In the genomic region with DNA sequence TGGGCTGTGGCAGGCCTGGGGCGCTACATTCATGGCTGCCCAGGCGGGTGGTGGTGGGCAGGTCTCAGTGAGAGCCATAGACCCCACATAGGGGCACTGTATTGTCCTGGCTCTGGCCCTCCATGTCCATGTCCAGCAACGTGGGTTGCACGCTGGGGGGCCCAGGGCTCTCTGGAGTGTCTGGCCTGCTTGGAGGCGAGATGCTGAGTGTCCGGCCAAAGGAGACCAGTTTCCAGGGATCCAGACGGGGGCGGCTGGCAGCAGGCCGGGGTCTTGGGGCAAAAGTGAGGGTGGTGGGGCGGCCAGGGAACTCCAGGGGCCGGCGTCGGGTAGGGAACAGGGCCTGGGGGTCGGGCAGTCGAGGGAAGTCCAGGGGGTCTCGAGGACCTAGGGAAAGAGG, we compare ENCODE assay signal across 29 mouse cellular contexts. TPM values are rescaled to one million over a fixed set of nuclear protein-coding genes. Genes with fewer than 3 reads are reported as not detected.
DNase-seq lines count a peak whose midpoint lies in the region; ATAC-seq lines count a peak whose summit lies in the region.
"Had no signal": no experiment of that assay in that cellular context is flagged by ENCODE, and none has a peak within 500 bp of the region (broad histone marks: within the 10 kb centered on the region; RNA-seq: fewer than 3 reads in every experiment).

No protein-coding gene starts in this region.

- no peak overlapping the region for H3K4me3 ChIP-seq in heart, embryonic 10.5 days
- no peak overlapping the region for H3K4me3 ChIP-seq in neural tube, embryonic 13.5 days
- H3K4me3 ChIP-seq: embryonic facial prominence, embryonic 10.5 days; embryonic facial prominence, embryonic 13.5 days; erythroblast, embryonic 14.5 days; forebrain, embryonic 12.5 days; forebrain, embryonic 15.5 days; heart, adult 2 months had no signal

- peaks cover 4% of the 10 kb centered on the region; the same call in 1 of the 2 replicates for H3K36me3 ChIP-seq in heart, embryonic 10.5 days
- peaks cover 64% of the 10 kb centered on the region for H3K36me3 ChIP-seq in neural tube, embryonic 13.5 days

- 81% methylated on average over 16 of the region's 16 CpGs for WGBS in heart, embryonic 10.5 days
- WGBS in neural tube, embryonic 13.5 days = 92% methylated on average over 16 of the region's 16 CpGs

- H3K27me3 ChIP-seq in heart, embryonic 10.5 days (ENCODE audit: insufficient read depth, poor library complexity, severe bottlenecking) = peaks cover 99% of the 10 kb centered on the region
- H3K27me3 ChIP-seq in neural tube, embryonic 13.5 days = peaks cover 46% of the 10 kb centered on the region
- H3K27me3 ChIP-seq: forebrain, embryonic 15.5 days had no signal

- H3K9me3 ChIP-seq in heart, embryonic 10.5 days = no peaks in the 10 kb centered on the region
- no peaks in the 10 kb centered on the region for H3K9me3 ChIP-seq in neural tube, embryonic 13.5 days
- H3K9me3 ChIP-seq: embryonic facial prominence, embryonic 10.5 days; embryonic facial prominence, embryonic 13.5 days; forebrain, embryonic 12.5 days; forebrain, embryonic 15.5 days; hindbrain, embryonic 12.5 days had no signal

- peak; percentile 61 for DNase-seq in cerebellum, adult 9-11 months
- DNase-seq in heart, embryonic 10.5 days (ENCODE audit: low spot score) = peak; percentile 68
- DNase-seq in heart, adult 18-20 months = no peak
- no peak for DNase-seq in neural tube, embryonic 10.5 days (ENCODE audit: extremely low spot score, low spot score)
- DNase-seq: adrenal gland, adult 2 months; adrenal gland, postnatal 14 days; cerebellum, adult 18-20 months; embryo, embryonic 11 days; gastrocnemius, postnatal 25 days; heart, adult 2 months; kidney, adult 18-20 months had no signal

- 0 out of 2 replicates have a peak overlapping the region, but pooled peaks have one; percentile 17 for H3K9ac ChIP-seq in neural tube, embryonic 13.5 days
- H3K9ac ChIP-seq: embryonic facial prominence, embryonic 13.5 days; forebrain, embryonic 15.5 days; hindbrain, embryonic 12.5 days had no signal

- peaks cover 16% of the 10 kb centered on the region for H3K4me1 ChIP-seq in heart, embryonic 10.5 days
- H3K4me1 ChIP-seq in neural tube, embryonic 13.5 days (replicated peaks) = peaks cover 30% of the 10 kb centered on the region

- H3K4me2 ChIP-seq in neural tube, embryonic 13.5 days = no peak overlapping the region
- H3K4me2 ChIP-seq: embryonic facial prominence, embryonic 13.5 days; forebrain, embryonic 12.5 days; forebrain, embryonic 15.5 days; heart, embryonic 11.5 days; hindbrain, embryonic 12.5 days had no signal

- H3K27ac ChIP-seq in heart, embryonic 10.5 days = no peak overlapping the region
- no peak overlapping the region for H3K27ac ChIP-seq in neural tube, embryonic 13.5 days (replicated peaks)
- H3K27ac ChIP-seq: embryonic facial prominence, embryonic 10.5 days; embryonic facial prominence, embryonic 13.5 days; forebrain, embryonic 12.5 days; forebrain, embryonic 15.5 days; heart, adult 2 months; hindbrain, embryonic 12.5 days; hindbrain, postnatal 0 days had no signal

- ATAC-seq in cerebellum, adult (ENCODE audit: insufficient number of reproducible peaks, low FRiP score, low TSS enrichment) = no peak
- ATAC-seq in neural tube, embryonic 13.5 days (ENCODE audit: low read depth) = no peak
- ATAC-seq: CD4-positive, CD25-positive, alpha-beta regulatory T cell, adult 4 months; forebrain, embryonic 15.5 days; hindbrain, postnatal 0 days; inflammation-experienced regulatory T-cells, adult 6 months; intestine, embryonic 16.5 days had no signal

RNA-seq across cellular contexts. Expression of a gene that starts 2.9 kb away (rescaled TPM):
- not detected in 2 replicates for polyA plus RNA-seq in heart, embryonic 10.5 days (2016; fragmentation: Nextera tagmentation; extraction: Ambion mirVana)
- total RNA-seq in heart, adult 18-20 months (2021) = not detected
- 45.8 and 54.8 TPM in 2 replicates for polyA plus RNA-seq in neural tube, embryonic 13.5 days (2015; fragmentation: Nextera tagmentation; extraction: Ambion mirVana)
- total RNA-seq: adrenal gland, adult 2 months; gastrocnemius, adult 8-10 months; gastrocnemius, postnatal 25 days; heart, adult 2 months; heart, postnatal 25 days; hematopoietic stem cell, adult 5-6 weeks had no signal
- polyA plus RNA-seq: CD4-positive, CD25-positive, alpha-beta regulatory T cell, adult 4 months; erythroblast, embryonic 14.5 days; gonadal fat pad, adult 2 months; heart, adult 2 months; heart, embryonic 11.5 days; heart, postnatal 0 days; inflammation-experienced regulatory T-cells, adult 6 months had no signal

RNA-seq across cellular contexts. Expression of a gene that starts 17.8 kb away (rescaled TPM):
- 4.5 and 10.6 TPM in 2 replicates for polyA plus RNA-seq in heart, embryonic 10.5 days (2016; fragmentation: Nextera tagmentation; extraction: Ambion mirVana)
- total RNA-seq in heart, adult 18-20 months (2021) = 10 to 100 TPM; 19.1 to 21.7 TPM
- 11.6 and 12.7 TPM in 2 replicates for polyA plus RNA-seq in neural tube, embryonic 13.5 days (2015; fragmentation: Nextera tagmentation; extraction: Ambion mirVana)

RNA-seq across cellular contexts. Expression of a gene that starts 32.5 kb away (rescaled TPM):
- 1.6 and 2.5 TPM in 2 replicates for polyA plus RNA-seq in heart, embryonic 10.5 days (2016; fragmentation: Nextera tagmentation; extraction: Ambion mirVana)
- under 1 TPM; 0.69 to 0.85 TPM for total RNA-seq in heart, adult 18-20 months (2021)
- 7.6 and 8.9 TPM in 2 replicates for polyA plus RNA-seq in neural tube, embryonic 13.5 days (2015; fragmentation: Nextera tagmentation; extraction: Ambion mirVana)
- polyA plus RNA-seq: erythroblast, embryonic 14.5 days had no signal

Comparison
In these comparisons a context has a peak if more than half of its experiments do, and no peak if none do; other contexts are left out.
1. DNase-seq: peak in cerebellum, adult 9-11 months (single experiment) and heart, embryonic 10.5 days (single experiment); none in heart, adult 18-20 months (0 of 2) and neural tube, embryonic 10.5 days (single experiment).
2. RNA of a gene that starts 2.9 kb away (polyA plus RNA-seq): 45.8 to 54.8 TPM in neural tube, embryonic 13.5 days; not detected in heart, embryonic 10.5 days; every median in the first group is over 10 times any median in the second.